Mouse (Mus musculus): ENCODE measurements around the gene Gm21970. TPM values are rescaled to one million over a fixed set of nuclear protein-coding genes. Genes with fewer than 3 reads are reported as not detected.

Gm21970 gene
- polyA plus RNA-seq, 1 experiment, result not detected

- Histone ChIP-seq H3K27me3 (replicated peaks) (no peaks in the 10 kb centered on the region), H3K4me3 (replicated peaks) (peak overlapping the region; percentile 95), H3K4me1 (peaks cover 37% of the 10 kb centered on the region), H3K36me3 (replicated peaks; ENCODE audit: low read length) (peaks cover 69% of the 10 kb centered on the region), H3K9me3 (no peaks in the 10 kb centered on the region)
- no peak for TF ChIP-seq GATA1 (IDR thresholded peaks at IDR 0.05; ENCODE audit: borderline replicate concordance, low read length)
Measured at GRCm38 (mm10) chr16:91406585-91407220, 15.2 kb downstream of the Gm21970 start.

GRCm38 (mm10) chr16:91413102-91413844, 21.8 kb downstream of the Gm21970 start:
- no peak for TF ChIP-seq FLI1 (IDR thresholded peaks at IDR 0.05; ENCODE audit: low read length)
- no peak for TF ChIP-seq GATA1 (IDR thresholded peaks at IDR 0.05; ENCODE audit: borderline replicate concordance, low read length)
- H3K9me3 ChIP-seq, result no peaks in the 10 kb centered on the region
- peak overlapping the region; percentile 64 for H3K4me3 ChIP-seq (replicated peaks)
- H3K36me3 ChIP-seq (replicated peaks; ENCODE audit: low read length), result peaks cover 91% of the 10 kb centered on the region
- peaks cover 68% of the 10 kb centered on the region for H3K4me1 ChIP-seq
- H3K27me3 ChIP-seq (replicated peaks), result no peaks in the 10 kb centered on the region

GRCm38 (mm10) chr16:91415391-91416189, 24.1 kb downstream of the Gm21970 start:
- TF ChIP-seq GATA1 (IDR thresholded peaks at IDR 0.05; ENCODE audit: borderline replicate concordance, low read length), result no peak
- TF ChIP-seq FLI1 (IDR thresholded peaks at IDR 0.05; ENCODE audit: low read length), result no peak
- Histone ChIP-seq H3K4me1 (peaks cover 64% of the 10 kb centered on the region), H3K4me3 (replicated peaks) (no peak overlapping the region), H3K36me3 (replicated peaks; ENCODE audit: low read length) (peaks cover 93% of the 10 kb centered on the region), H3K27me3 (replicated peaks) (no peaks in the 10 kb centered on the region), H3K9me3 (no peaks in the 10 kb centered on the region)

GRCm38 (mm10) chr16:91416357-91416756, 24.8 kb downstream of the Gm21970 start:
- peaks cover 90% of the 10 kb centered on the region for H3K36me3 ChIP-seq (replicated peaks; ENCODE audit: low read length)
- no peak for TF ChIP-seq GATA1 (IDR thresholded peaks at IDR 0.05; ENCODE audit: borderline replicate concordance, low read length)
- TF ChIP-seq FLI1 (IDR thresholded peaks at IDR 0.05; ENCODE audit: low read length), result no peak
- no peaks in the 10 kb centered on the region for H3K27me3 ChIP-seq (replicated peaks)
- H3K4me3 ChIP-seq (replicated peaks), result peak overlapping the region; percentile 72
- H3K4me1 ChIP-seq, result peaks cover 64% of the 10 kb centered on the region
- H3K9me3 ChIP-seq, result no peaks in the 10 kb centered on the region

- peaks cover 90% of the 10 kb centered on the region for H3K36me3 ChIP-seq (replicated peaks; ENCODE audit: low read length)
Measured at GRCm38 (mm10) chr16:91416938-91417337, 25.4 kb downstream of the Gm21970 start.

GRCm38 (mm10) chr16:91418531-91418930, 27.0 kb downstream of the Gm21970 start:
- no peak overlapping the region for H3K4me3 ChIP-seq (replicated peaks)
- no peaks in the 10 kb centered on the region for H3K9me3 ChIP-seq
- H3K4me1 ChIP-seq, result peaks cover 46% of the 10 kb centered on the region
- no peaks in the 10 kb centered on the region for H3K27me3 ChIP-seq (replicated peaks)
- peaks cover 89% of the 10 kb centered on the region for H3K36me3 ChIP-seq (replicated peaks; ENCODE audit: low read length)
- no peak for TF ChIP-seq FLI1 (IDR thresholded peaks at IDR 0.05; ENCODE audit: low read length)
- no peak for TF ChIP-seq GATA1 (IDR thresholded peaks at IDR 0.05; ENCODE audit: borderline replicate concordance, low read length)

More at GRCm38 (mm10) chr16:91416938-91417337, 25.4 kb downstream of the Gm21970 start:
- TF ChIP-seq FLI1 (IDR thresholded peaks at IDR 0.05; ENCODE audit: low read length) (no peak), GATA1 (IDR thresholded peaks at IDR 0.05; ENCODE audit: borderline replicate concordance, low read length) (no peak)
- Histone ChIP-seq H3K27me3 (replicated peaks) (no peaks in the 10 kb centered on the region), H3K4me3 (replicated peaks) (peak overlapping the region; percentile 67), H3K4me1 (peaks cover 61% of the 10 kb centered on the region), H3K9me3 (no peaks in the 10 kb centered on the region)

GRCm38 (mm10) chr16:91425816-91426215, 34.3 kb downstream of the Gm21970 start:
- H3K4me3 ChIP-seq (replicated peaks), result no peak overlapping the region
- H3K36me3 ChIP-seq (replicated peaks; ENCODE audit: low read length), result peaks cover 80% of the 10 kb centered on the region
- no peaks in the 10 kb centered on the region; the same call in 1 of the 2 replicates for H3K4me1 ChIP-seq
- peaks cover 17% of the 10 kb centered on the region; the same call in 1 of the 2 replicates for H3K9me3 ChIP-seq
- TF ChIP-seq GATA1 (IDR thresholded peaks at IDR 0.05; ENCODE audit: borderline replicate concordance, low read length), result no peak
- no peak for TF ChIP-seq FLI1 (IDR thresholded peaks at IDR 0.05; ENCODE audit: low read length)
- H3K27me3 ChIP-seq (replicated peaks), result no peaks in the 10 kb centered on the region

GRCm38 (mm10) chr16:91426586-91426985, 35.1 kb downstream of the Gm21970 start:
- H3K4me1 ChIP-seq, result no peaks in the 10 kb centered on the region
- H3K4me3 ChIP-seq (replicated peaks), result no peak overlapping the region
- no peak for TF ChIP-seq GATA1 (IDR thresholded peaks at IDR 0.05; ENCODE audit: borderline replicate concordance, low read length)
- TF ChIP-seq FLI1 (IDR thresholded peaks at IDR 0.05; ENCODE audit: low read length), result no peak
- peaks cover 17% of the 10 kb centered on the region; the same call in 1 of the 2 replicates for H3K9me3 ChIP-seq
- peaks cover 74% of the 10 kb centered on the region for H3K36me3 ChIP-seq (replicated peaks; ENCODE audit: low read length)
- no peaks in the 10 kb centered on the region for H3K27me3 ChIP-seq (replicated peaks)

GRCm38 (mm10) chr16:91427461-91427860, 35.9 kb downstream of the Gm21970 start:
- no peak for TF ChIP-seq GATA1 (IDR thresholded peaks at IDR 0.05; ENCODE audit: borderline replicate concordance, low read length)
- H3K4me1 ChIP-seq, result peaks cover 8% of the 10 kb centered on the region
- H3K36me3 ChIP-seq (replicated peaks; ENCODE audit: low read length), result peaks cover 66% of the 10 kb centered on the region
- no peaks in the 10 kb centered on the region for H3K27me3 ChIP-seq (replicated peaks)
- H3K4me3 ChIP-seq (replicated peaks), result no peak overlapping the region
- H3K9me3 ChIP-seq, result peaks cover 17% of the 10 kb centered on the region; the same call in 1 of the 2 replicates

All from megakaryocyte, embryonic 14.5 days (primary cell).